Mouse (Mus musculus) CH12.LX (cell line): ENCODE measurements around the gene Arsk. TPM values are rescaled to one million over a fixed set of nuclear protein-coding genes. Genes with fewer than 3 reads are reported as not detected.

Source experiments
- DNase-seq: peaks from one replicate; pipeline ENCODE4 v3.0.0-alpha.2; 2013; ENCODE audit errors: extremely low read depth
- H3K27ac ChIP-seq: 2 replicates; pipeline ENCODE4 v1.5.1; 2012; ENCODE audit warnings: low read depth, mild to moderate bottlenecking, control low read depth, moderate library complexity; ENCODE audit not compliant: insufficient read depth
- H3K27me3 ChIP-seq: replicated peaks from 2 replicates; pipeline ENCODE3; 2012; ENCODE audit warnings: inconsistent platforms
- H3K36me3 ChIP-seq, 2 experiments: replicated peaks in 1 of 2; 2 replicates each; pipeline versions ENCODE3 to v1.6.1; 2012; ENCODE audit warnings: inconsistent platforms in 1 of 2, low read length in 1 of 2, mild to moderate bottlenecking in 1 of 2, mixed read lengths in 1 of 2, moderate library complexity in 1 of 2; ENCODE audit not compliant: control insufficient read depth in 1 of 2, insufficient read depth in 1 of 2
- H3K4me1 ChIP-seq, 2 experiments: 2 replicates each; pipeline ENCODE4 v1.6.1; 2012; ENCODE audit warnings: inconsistent platforms in 1 of 2, moderate library complexity in 1 of 2; ENCODE audit not compliant: insufficient read depth in 2 of 2, control insufficient read depth in 1 of 2
- H3K4me2 ChIP-seq: 2 replicates; pipeline ENCODE4 v1.6.1; 2012; ENCODE audit warnings: low read depth, mild to moderate bottlenecking, control low read depth; ENCODE audit not compliant: poor library complexity, insufficient read depth, severe bottlenecking
- H3K4me3 ChIP-seq, 3 experiments: fragments of 150-350 bp in 1 of 3; sonication (generic) in 1 of 3; replicated peaks in 1 of 3; 2 replicates each; pipeline versions ENCODE3 to v1.5.1; 2011 to 2012; ENCODE audit warnings: low read depth in 2 of 3, low read length in 2 of 3, mild to moderate bottlenecking in 2 of 3, moderate library complexity in 2 of 3, control low read depth in 1 of 3, improper control_type of control experiment in 1 of 3, inconsistent platforms in 1 of 3, mixed read lengths in 1 of 3; ENCODE audit not compliant: poor library complexity in 1 of 3
- H3K79me2 ChIP-seq: replicated peaks from 2 replicates; pipeline ENCODE4 v1.6.1; 2012; ENCODE audit warnings: mild to moderate bottlenecking, moderate library complexity; ENCODE audit not compliant: control insufficient read depth, poor library complexity, insufficient read depth, severe bottlenecking; ENCODE audit errors: extremely low read depth
- H3K9ac ChIP-seq: 2 replicates; pipeline ENCODE4 v1.6.1; 2012; ENCODE audit warnings: low read depth, mild to moderate bottlenecking, control low read depth, moderate library complexity; ENCODE audit not compliant: insufficient read depth
- H3K9me3 ChIP-seq: replicated peaks from 2 replicates; pipeline ENCODE3; 2012; ENCODE audit warnings: low read length, inconsistent platforms, mixed read lengths
- BHLHE40 ChIP-seq: IDR thresholded peaks from 2 replicates; pipeline ENCODE4 v1.6.1; 2011; ENCODE audit warnings: mild to moderate bottlenecking, low read depth, low read length, improper control_type of control experiment
- CHD1 ChIP-seq: IDR thresholded peaks from 2 replicates; pipeline ENCODE4 v1.6.1; 2012; ENCODE audit warnings: low read depth, low read length, improper control_type of control experiment, inconsistent platforms
- CTCF ChIP-seq, 2 experiments: IDR thresholded peaks in 1 of 2; conservative IDR thresholded peaks in 1 of 2; 2 replicates each; pipeline ENCODE4 v1.5.1; 2011 to 2012; ENCODE audit warnings: low read depth in 2 of 2, low read length in 2 of 2, improper control_type of control experiment in 1 of 2, inconsistent platforms in 1 of 2, mild to moderate bottlenecking in 1 of 2, moderate library complexity in 1 of 2
- E2F4 ChIP-seq: IDR thresholded peaks from 2 replicates; pipeline ENCODE4 v1.6.1; 2011; ENCODE audit warnings: low read depth, low read length, improper control_type of control experiment; ENCODE audit not compliant: insufficient replicate concordance
- ELF1 ChIP-seq: IDR thresholded peaks from 2 replicates; pipeline ENCODE4 v1.6.1; 2014; ENCODE audit warnings: low read depth, mild to moderate bottlenecking, inconsistent platforms, low read length, improper control_type of control experiment
- HCFC1 ChIP-seq: IDR thresholded peaks from 2 replicates; pipeline ENCODE4 v1.6.1; 2012; ENCODE audit warnings: low read depth, mild to moderate bottlenecking, inconsistent platforms, low read length, improper control_type of control experiment
- JUN ChIP-seq: IDR thresholded peaks from 2 replicates; pipeline ENCODE4 v1.6.1; 2011; ENCODE audit warnings: low read depth, mild to moderate bottlenecking, low read length, improper control_type of control experiment, moderate library complexity; ENCODE audit not compliant: insufficient read depth
- KAT2A ChIP-seq: IDR thresholded peaks from 2 replicates; pipeline ENCODE4 v1.6.1; 2012; ENCODE audit warnings: low read length, improper control_type of control experiment, inconsistent platforms; ENCODE audit not compliant: insufficient replicate concordance
- MAZ ChIP-seq: IDR thresholded peaks from 2 replicates; pipeline ENCODE4 v1.6.1; 2012; ENCODE audit warnings: low read depth, mild to moderate bottlenecking, inconsistent platforms, low read length, improper control_type of control experiment, moderate library complexity
- MEF2A ChIP-seq: IDR thresholded peaks from 2 replicates; pipeline ENCODE4 v1.6.1; 2014; ENCODE audit warnings: low read depth, mild to moderate bottlenecking, inconsistent platforms, low read length, improper control_type of control experiment, borderline replicate concordance
- MXI1 ChIP-seq: IDR thresholded peaks from 2 replicates; pipeline ENCODE4 v1.6.1; 2011; ENCODE audit warnings: mild to moderate bottlenecking, low read depth, low read length, improper control_type of control experiment
- MYC ChIP-seq: IDR thresholded peaks from 2 replicates; pipeline ENCODE4 v1.6.1; 2011; ENCODE audit warnings: low read depth, mild to moderate bottlenecking, improper control_type of control experiment, low read length
- NELFE ChIP-seq: IDR thresholded peaks from 2 replicates; pipeline ENCODE4 v1.6.1; 2011; ENCODE audit warnings: low read depth, low read length, improper control_type of control experiment
- PAX5 ChIP-seq: IDR thresholded peaks from 2 replicates; pipeline ENCODE4 v1.6.1; 2012; ENCODE audit warnings: low read length, inconsistent platforms, mixed read lengths
- POLR2A ChIP-seq: IDR thresholded peaks from 2 replicates; pipeline ENCODE4 v1.6.1; 2011; ENCODE audit warnings: low read depth, mild to moderate bottlenecking, improper control_type of control experiment, low read length
- RAD21 ChIP-seq: IDR thresholded peaks from 2 replicates; pipeline ENCODE4 v1.6.1; 2011; ENCODE audit warnings: low read depth, mild to moderate bottlenecking, low read length, improper control_type of control experiment, moderate library complexity
- RCOR1 ChIP-seq: conservative IDR thresholded peaks from 2 replicates; pipeline ENCODE4 v1.6.1; 2012; ENCODE audit warnings: low read depth, mild to moderate bottlenecking, inconsistent platforms, low read length, improper control_type of control experiment
- SIN3A ChIP-seq: IDR thresholded peaks from 2 replicates; pipeline ENCODE4 v1.6.1; 2012; ENCODE audit warnings: low read length, improper control_type of control experiment, inconsistent platforms
- SMC3 ChIP-seq: IDR thresholded peaks from 2 replicates; pipeline ENCODE4 v1.6.1; 2011; ENCODE audit warnings: low read depth, low read length, improper control_type of control experiment
- TCF12 ChIP-seq: IDR thresholded peaks from 2 replicates; pipeline ENCODE4 v1.6.1; 2014; ENCODE audit warnings: low read depth, mild to moderate bottlenecking, inconsistent platforms, low read length, improper control_type of control experiment
- USF2 ChIP-seq: conservative IDR thresholded peaks from 2 replicates; pipeline ENCODE4 v1.6.1; 2011; ENCODE audit warnings: low read depth, low read length, improper control_type of control experiment
- ZKSCAN1 ChIP-seq: IDR thresholded peaks from 2 replicates; pipeline ENCODE4 v1.6.1; 2012; ENCODE audit warnings: low read depth, inconsistent platforms, low read length, improper control_type of control experiment, borderline replicate concordance
- ZMIZ1 ChIP-seq: IDR thresholded peaks from 2 replicates; pipeline ENCODE4 v1.6.1; 2012; ENCODE audit warnings: low read depth, mild to moderate bottlenecking, inconsistent platforms, low read length, improper control_type of control experiment
- ZNF384 ChIP-seq: IDR thresholded peaks from 2 replicates; pipeline ENCODE4 v1.6.1; 2012; ENCODE audit warnings: low read depth, low read length, improper control_type of control experiment, inconsistent platforms
- dilution Hi-C: fragments of 300-500 bp; cut with MboI; formaldehyde crosslinking; loops from 2 replicates; pipeline ENCODE4 v1.14.3; 2020; ENCODE audit warnings: low sequenced_read_pairs; ENCODE audit not compliant: extremely low pct_unique_long_range_greater_than_20kb, extremely low pct_ligation_motif_present
- in situ Hi-C: fragments of 300-500 bp; cut with MboI; formaldehyde crosslinking; loops from 3 replicates; pipeline ENCODE4 v1.14.3; 2019; ENCODE audit warnings: low sequenced_read_pairs, low pct_ligation_motif_present, low pct_unique_long_range_greater_than_20kb, mixed read lengths
- polyA plus RNA-seq: library from polyadenylated mRNA; unstranded; fragments of >175 nt; gene quantifications from 2 replicates; pipeline ENCODE4 v1.2.1, GENCODE M21; 2012; ENCODE audit warnings: low read depth; ENCODE audit not compliant: insufficient read length
- total RNA-seq, 2 experiments: library from RNA; depleted of rRNA; stranded (reverse); fragments of 300-350 nt in 1 of 2; fragments of >200 nt in 1 of 2; gene quantifications; 2 replicates each; pipeline ENCODE4 v1.2.3; 2012 to 2014

Arsk gene
- total and polyA plus RNA-seq, 3 experiments = 4.0 to 7.6 (median 4.2) TPM

GRCm38 (mm10) chr13:76057267-76058069 lies 41.0 kb downstream of the Arsk start:
- Histone ChIP-seq H3K36me3 (peaks cover 3 to 8% of the 10 kb centered on the region in 2 experiments), H3K4me3 (no peak overlapping the region), H3K79me2 (no peaks in the 10 kb centered on the region), H3K27ac (no peak overlapping the region), H3K9ac (no peak overlapping the region), H3K4me1 (no peaks in the 10 kb centered on the region), H3K4me2 (no peak overlapping the region), H3K9me3 (peaks cover 12% of the 10 kb centered on the region), H3K27me3 (no peaks in the 10 kb centered on the region)
- DNase-seq = no peak
- in situ Hi-C loops = no loop called here
- dilution Hi-C loops = no loop called here
- TF ChIP-seq MEF2A = no peak
- TF ChIP-seq MAZ = no peak
- no peak for TF ChIP-seq ZKSCAN1
- no peak for TF ChIP-seq ELF1
- TF ChIP-seq ZNF384 = no peak
- TF ChIP-seq BHLHE40 = no peak
- TF ChIP-seq SIN3A = no peak
- no peak for TF ChIP-seq TCF12
- TF ChIP-seq SMC3 = no peak
- no peak for TF ChIP-seq MYC
- no peak for TF ChIP-seq NELFE
- TF ChIP-seq USF2 = no peak
- no peak for TF ChIP-seq PAX5
- TF ChIP-seq HCFC1 = no peak
- TF ChIP-seq E2F4 = no peak
- no peak for TF ChIP-seq RCOR1
- TF ChIP-seq MXI1 = no peak

- Histone ChIP-seq H3K27me3 (no peaks in the 10 kb centered on the region), H3K4me2 (peak within 1 kb of the TSS; percentile 19; the same call in 1 of the 2 replicates), H3K4me1 (no peaks in the 10 kb centered on the region), H3K36me3 (peaks cover 0 to 4% of the 10 kb centered on the region in 2 experiments), H3K79me2 (no peaks in the 10 kb centered on the region), H3K9me3 (peaks cover 12% of the 10 kb centered on the region), H3K4me3 (peak within 1 kb of the TSS in 1 of 3 experiments; percentile 35), H3K9ac (no peak within 1 kb of the TSS), H3K27ac (no peak within 1 kb of the TSS)
- dilution Hi-C loops (no loop called here), in situ Hi-C loops (no loop called here)
- TF ChIP-seq RAD21 (no peak), JUN (no peak), SIN3A (no peak), CHD1 (no peak), CTCF (conservative IDR thresholded peaks at IDR 0.05 in 1 of 2, IDR thresholded peaks at IDR 0.05 in 1 of 2; ENCODE audit: low read depth in 2 of 2, low read length in 2 of 2) (no peak), ZMIZ1 (no peak), POLR2A (no peak), KAT2A (no peak), RCOR1 (no peak), NELFE (no peak)
- DNase-seq = no peak
These were observed 41.6 kb downstream of the Arsk start, which contains the start of gene Gpr150 for GRCm38 (mm10) chr13:76056896-76057266. Gpr150 (minus strand) TSS chr13:76056996.
